Mouse (Mus musculus) forebrain, embryonic 16.5 days (tissue): Measurements from ENCODE around the gene Wnt1. TPM values are rescaled to one million over a fixed set of nuclear protein-coding genes. Genes with fewer than 3 reads are reported as not detected.

Experiments used
- ATAC-seq: fragments of 200-750 bp; cut with Nextera tagmentation; 2 replicates; pipeline ENCODE4 v1.8.0; 2017; ENCODE audit warnings: mild to moderate bottlenecking, moderate library complexity
- H3K27ac ChIP-seq: fragments of 300-500 bp; sonication (generic); 2 replicates; pipeline ENCODE4 v1.5.1; 2014; ENCODE audit warnings: low read length, control low read depth
- H3K27me3 ChIP-seq: fragments of 300-500 bp; sonication (generic); replicated peaks from 2 replicates; pipeline ENCODE4 v1.6.1; 2014; ENCODE audit warnings: low read length; ENCODE audit not compliant: control insufficient read depth, insufficient read depth
- H3K36me3 ChIP-seq: fragments of 300-500 bp; sonication (generic); 2 replicates; pipeline ENCODE4 v1.6.1; 2014; ENCODE audit not compliant: control insufficient read depth, insufficient read depth
- H3K4me1 ChIP-seq: fragments of 300-500 bp; sonication (generic); replicated peaks from 2 replicates; pipeline ENCODE4 v1.6.1; 2014; ENCODE audit warnings: low read length; ENCODE audit not compliant: control insufficient read depth, insufficient read depth
- H3K4me2 ChIP-seq: fragments of 300-500 bp; sonication (generic); 2 replicates; pipeline ENCODE4 v1.6.1; 2014; ENCODE audit warnings: mild to moderate bottlenecking, low read length, control low read depth
- H3K4me3 ChIP-seq: fragments of 300-500 bp; sonication (generic); replicated peaks from 2 replicates; pipeline ENCODE4 v1.5.1; 2014; ENCODE audit warnings: mild to moderate bottlenecking, low read length, control low read depth
- H3K9ac ChIP-seq: fragments of 300-500 bp; sonication (generic); replicated peaks from 2 replicates; pipeline ENCODE4 v1.6.1; 2014; ENCODE audit warnings: low read depth, low read length, control low read depth
- H3K9me3 ChIP-seq: fragments of 300-500 bp; sonication (generic); 2 replicates; pipeline ENCODE4 v1.6.1; 2016; ENCODE audit warnings: low read length; ENCODE audit not compliant: control insufficient read depth
- WGBS: fragments of 180-500 bp; shearing (Covaris S2); extraction: QIAGEN DNeasy Blood & Tissue Kit; methylation state at CpG from one replicate; pipeline ENCODE4 v1.1.7; 2014; 5-methylcytosine and 5-hydroxymethylcytosine counted together
- polyA plus RNA-seq: library from polyadenylated mRNA; unstranded; fragments of >200 nt; fragmentation: Nextera tagmentation; extraction: Ambion mirVana; gene quantifications from 2 replicates; pipeline ENCODE4 v1.2.1, GENCODE M21; 2015

Gene Wnt1
- polyA plus RNA-seq, 1 experiment from 2014 or later: 0.42 TPM

- Histone ChIP-seq H3K4me1 (peaks cover 18% of the 10 kb centered on the region), H3K4me3 (peak overlapping the region; percentile 98), H3K9me3 (no peaks in the 10 kb centered on the region), H3K27me3 (0 out of 2 replicates have a peak, but pooled peaks cover 3% of the 10 kb centered on the region), H3K9ac (peak overlapping the region; percentile 96), H3K36me3 (0 out of 2 replicates have a peak, but pooled peaks cover 2% of the 10 kb centered on the region), H3K4me2 (peak overlapping the region; percentile 83), H3K27ac (peak overlapping the region; percentile 92)
- ATAC-seq: peak; percentile 62
- under 1% methylated on average over 21 of the region's 24 CpGs for WGBS
Observed at GRCm38 (mm10) chr15:98762201-98762621, 27.4 kb upstream of the Wnt1 start.

DNA sequence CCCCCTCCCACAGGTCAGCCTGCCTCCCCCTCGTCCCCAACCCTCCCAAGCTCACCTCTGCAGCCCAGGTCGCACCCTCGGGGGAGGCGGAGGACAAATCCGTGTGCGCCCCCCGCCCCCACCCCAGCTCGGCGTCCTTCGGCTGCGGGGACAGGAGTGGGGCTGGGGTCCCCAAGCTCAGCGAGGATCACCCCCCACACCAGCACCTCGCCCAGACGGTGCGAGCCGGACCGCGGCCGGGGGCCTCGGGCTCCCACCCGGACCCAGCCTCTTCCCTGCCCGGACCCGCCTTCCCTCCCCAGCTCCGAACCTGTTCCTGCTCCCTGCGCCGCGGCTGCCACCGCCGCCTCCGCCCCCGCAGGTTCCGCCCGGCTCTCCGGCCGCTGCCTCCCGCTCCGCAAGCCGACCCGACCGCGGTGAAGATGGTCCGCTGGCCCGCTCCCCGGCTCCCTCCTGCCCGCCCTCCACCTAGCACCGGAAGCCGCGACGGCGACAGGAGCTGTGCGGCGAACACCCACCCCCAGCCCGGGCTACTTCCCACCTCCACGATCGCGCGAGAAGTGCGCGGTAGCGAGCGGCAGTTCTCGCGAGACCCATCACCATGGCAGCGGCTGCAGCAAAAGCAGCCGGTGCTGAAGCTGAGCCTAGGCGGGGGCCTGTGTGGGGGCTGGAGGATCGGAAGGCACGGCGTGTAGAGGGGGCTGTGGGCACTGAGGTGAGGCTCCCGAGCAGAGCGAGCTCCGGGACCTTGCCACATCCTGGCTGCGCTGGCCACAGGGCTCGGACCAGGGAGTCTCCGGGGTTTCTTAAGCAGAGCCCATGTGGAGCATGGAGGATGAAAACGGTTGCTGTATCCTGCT is 26.8 kb upstream of the Wnt1 start, which contains the start of gene Arf3:
Gene Arf3, minus strand, starts transcription at position 545 of the 860 bp plus-strand sequence.
- Histone ChIP-seq H3K27ac (peak within 1 kb of the TSS; percentile 92), H3K4me2 (peak within 1 kb of the TSS; percentile 83), H3K4me3 (peak within 1 kb of the TSS; percentile 98), H3K36me3 (0 out of 2 replicates have a peak, but pooled peaks cover 2% of the 10 kb centered on the region), H3K4me1 (peaks cover 18% of the 10 kb centered on the region), H3K9me3 (no peaks in the 10 kb centered on the region), H3K27me3 (0 out of 2 replicates have a peak, but pooled peaks cover 3% of the 10 kb centered on the region), H3K9ac (peak within 1 kb of the TSS; percentile 96)
- WGBS: under 1% methylated on average over 67 of the region's 76 CpGs
- ATAC-seq: peak; percentile 97

- Histone ChIP-seq H3K27ac (no peak overlapping the region), H3K36me3 (no peaks in the 10 kb centered on the region), H3K9ac (no peak overlapping the region), H3K4me3 (no peak overlapping the region), H3K9me3 (no peaks in the 10 kb centered on the region), H3K27me3 (peaks cover 13% of the 10 kb centered on the region), H3K4me2 (no peak overlapping the region), H3K4me1 (peaks cover 17% of the 10 kb centered on the region)
- ATAC-seq: no peak
- 42% methylated on average over 4 of the region's 4 CpGs for WGBS
Observed at GRCm38 (mm10) chr15:98765929-98766328, 23.7 kb upstream of the Wnt1 start.

- H3K4me1 ChIP-seq: peaks cover 14% of the 10 kb centered on the region
- no peak for ATAC-seq
- H3K4me3 ChIP-seq: no peak overlapping the region
- H3K9ac ChIP-seq: no peak overlapping the region
- H3K4me2 ChIP-seq: no peak overlapping the region
- no peaks in the 10 kb centered on the region for H3K9me3 ChIP-seq
- peaks cover 32% of the 10 kb centered on the region for H3K27me3 ChIP-seq
- H3K27ac ChIP-seq: no peak overlapping the region
- H3K36me3 ChIP-seq: no peaks in the 10 kb centered on the region
- WGBS: 23% methylated on average over 5 of the region's 5 CpGs
Observed at GRCm38 (mm10) chr15:98768259-98768658, 21.4 kb upstream of the Wnt1 start.

- Histone ChIP-seq H3K4me1 (peaks cover 16% of the 10 kb centered on the region), H3K9me3 (no peaks in the 10 kb centered on the region), H3K27me3 (peaks cover 65% of the 10 kb centered on the region), H3K27ac (no peak overlapping the region), H3K9ac (no peak overlapping the region), H3K36me3 (no peaks in the 10 kb centered on the region), H3K4me2 (no peak overlapping the region; the same call in 1 of the 2 replicates), H3K4me3 (no peak overlapping the region)
- no peak for ATAC-seq
- WGBS: 3% methylated on average over 12 of the region's 12 CpGs
Observed at GRCm38 (mm10) chr15:98771813-98772425, 17.7 kb upstream of the Wnt1 start.

DNA sequence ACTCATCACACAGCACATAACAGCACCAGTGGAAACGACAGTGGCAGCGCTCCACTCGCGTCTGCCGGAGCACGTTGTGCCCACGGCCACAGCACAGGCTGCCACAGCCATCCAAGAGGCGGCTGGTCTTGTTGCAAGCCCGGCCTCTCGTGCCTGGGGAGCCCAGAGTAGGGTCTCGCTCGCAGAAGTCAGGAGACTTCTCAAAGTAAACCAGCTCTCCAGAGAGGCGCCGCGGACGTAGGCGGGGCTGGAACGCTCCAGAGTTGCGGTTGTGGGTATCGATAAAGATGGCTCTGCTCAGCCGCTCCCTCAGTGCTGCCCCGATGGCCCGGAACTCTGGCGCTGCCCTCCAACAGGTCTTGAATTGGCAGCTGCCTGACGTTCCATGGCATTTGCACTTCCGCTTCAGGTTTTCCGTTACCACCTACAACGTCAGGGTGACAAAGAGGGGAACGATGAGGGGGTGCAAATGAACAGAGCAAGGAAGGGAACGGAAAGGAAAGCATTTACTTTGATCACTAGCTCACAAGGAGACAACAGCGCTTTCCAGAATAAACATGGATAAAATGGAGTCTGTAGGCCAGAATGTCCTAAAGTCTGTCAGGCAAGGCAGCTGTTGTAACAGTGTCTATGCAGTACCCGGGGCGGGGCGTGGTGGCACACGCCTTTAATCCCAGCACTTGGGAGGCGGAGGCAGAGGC is 17.0 kb upstream of the Wnt1 start:
- Histone ChIP-seq H3K36me3 (no peaks in the 10 kb centered on the region), H3K4me3 (peak overlapping the region; percentile 35), H3K9me3 (no peaks in the 10 kb centered on the region), H3K27ac (no peak overlapping the region), H3K9ac (peak overlapping the region; percentile 23; the same call in 1 of the 2 replicates), H3K4me1 (peaks cover 16% of the 10 kb centered on the region), H3K4me2 (peak overlapping the region; percentile 53), H3K27me3 (peaks cover 72% of the 10 kb centered on the region)
- no peak for ATAC-seq
- 2% methylated on average over 36 of the region's 36 CpGs for WGBS

GRCm38 (mm10) chr15:98774096-98774495 is 15.6 kb upstream of the Wnt1 start:
- H3K4me1 ChIP-seq: peaks cover 23% of the 10 kb centered on the region
- no peak overlapping the region for H3K4me3 ChIP-seq
- no peak overlapping the region for H3K4me2 ChIP-seq
- 8% methylated on average over 15 of the region's 15 CpGs for WGBS
- no peak overlapping the region for H3K9ac ChIP-seq
- H3K36me3 ChIP-seq: no peaks in the 10 kb centered on the region
- no peaks in the 10 kb centered on the region for H3K9me3 ChIP-seq
- no peak overlapping the region for H3K27ac ChIP-seq
- peaks cover 86% of the 10 kb centered on the region for H3K27me3 ChIP-seq
- ATAC-seq: no peak

GRCm38 (mm10) chr15:98775533-98775932 is 14.1 kb upstream of the Wnt1 start:
- Histone ChIP-seq H3K4me1 (peaks cover 23% of the 10 kb centered on the region), H3K27ac (no peak overlapping the region), H3K9me3 (no peaks in the 10 kb centered on the region), H3K36me3 (no peaks in the 10 kb centered on the region), H3K4me3 (no peak overlapping the region), H3K4me2 (no peak overlapping the region), H3K9ac (no peak overlapping the region), H3K27me3 (peaks cover 93% of the 10 kb centered on the region)
- ATAC-seq: no peak
- 0% methylated on average over 5 of the region's 5 CpGs for WGBS
